Mouse (Mus musculus): ENCODE results near the gene Mtcl1. TPM values are rescaled to one million over a fixed set of nuclear protein-coding genes. Genes with fewer than 3 reads are reported as not detected.

The Mtcl1 gene
- polyA plus RNA-seq, 1 experiment from 2014 or later: 60.4 TPM

DNA sequence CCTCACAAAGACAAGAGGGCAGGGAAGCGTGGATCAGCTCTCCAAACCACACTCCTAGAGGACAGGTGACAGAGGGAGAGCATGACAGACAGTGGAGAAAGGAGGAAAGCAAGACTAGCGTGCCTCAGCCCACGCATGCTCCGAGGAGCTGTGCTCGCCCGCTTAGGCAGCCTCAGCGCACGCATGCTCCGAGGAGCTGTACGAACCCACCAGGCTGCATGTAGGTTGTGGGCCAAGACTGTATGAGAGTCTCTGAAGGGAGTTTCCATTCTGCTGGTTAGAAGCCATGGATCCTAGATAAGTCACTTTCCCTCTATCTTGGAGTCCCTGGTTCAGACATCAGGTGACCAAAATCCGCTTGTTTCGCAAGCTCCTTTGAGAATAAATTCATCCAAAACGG lies 29.8 kb upstream of the Mtcl1 start:
- Histone ChIP-seq H3K9ac (peak overlapping the region; percentile 44; the same call in 1 of the 2 replicates), H3K27ac (peak overlapping the region; percentile 92), H3K4me2 (replicated peaks) (peak overlapping the region; percentile 44), H3K9me3 (replicated peaks) (0 out of 2 replicates have a peak, but pooled peaks cover 3% of the 10 kb centered on the region), H3K4me3 (no peak overlapping the region), H3K4me1 (peaks cover 31% of the 10 kb centered on the region), H3K27me3 (no peaks in the 10 kb centered on the region), H3K36me3 (no peaks in the 10 kb centered on the region)
- ATAC-seq (ENCODE audit: low FRiP score): peak; percentile 82
- WGBS: 8% methylated on average over 13 of the region's 13 CpGs

DNA sequence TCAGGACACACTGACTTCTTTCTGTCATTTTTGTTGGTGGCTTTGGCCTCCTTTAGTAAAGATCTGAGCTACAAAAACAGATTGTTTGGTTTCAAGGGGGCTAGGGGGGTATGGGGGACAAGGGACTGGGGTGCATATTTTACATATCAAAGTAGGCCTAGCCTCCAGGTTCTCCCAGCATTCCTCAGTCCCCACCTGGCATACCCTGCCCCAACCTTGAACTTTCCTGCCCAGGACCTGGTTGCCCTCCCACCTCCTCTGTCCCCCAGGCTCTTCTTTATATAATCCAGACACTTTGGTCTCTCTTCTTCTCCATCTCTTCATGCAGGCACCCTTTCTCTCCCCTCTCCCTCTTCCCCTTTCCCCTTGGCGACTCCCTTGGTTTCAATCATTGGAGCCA lies 23.7 kb upstream of the Mtcl1 start:
- ATAC-seq (ENCODE audit: low FRiP score): no peak

DNA sequence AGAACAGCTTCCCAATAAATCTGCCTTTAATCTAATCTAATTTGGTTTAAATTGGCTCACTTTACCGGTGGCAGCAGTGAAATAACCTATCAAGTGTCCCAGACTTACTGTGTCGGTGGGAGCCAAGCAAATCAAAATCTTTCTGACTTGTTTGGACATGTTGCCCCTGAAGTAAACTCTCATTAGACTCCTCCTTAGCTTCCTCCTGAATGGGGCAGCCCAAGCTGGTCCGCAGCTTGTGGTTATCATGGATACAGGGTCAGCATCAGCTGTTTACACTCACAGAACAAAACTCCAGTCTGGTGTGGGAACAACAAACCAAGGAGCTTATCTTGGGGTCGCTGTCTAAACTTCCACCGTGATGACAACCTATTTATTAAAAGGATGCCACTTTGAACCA lies 22.2 kb upstream of the Mtcl1 start:
- 87% methylated on average over 5 of the region's 5 CpGs for WGBS

More for the DNA sequence above, 23.7 kb upstream of the Mtcl1 start:
- Histone ChIP-seq H3K4me1 (peaks cover 7% of the 10 kb centered on the region; the same call in 1 of the 2 replicates), H3K9me3 (replicated peaks) (0 out of 2 replicates have a peak, but pooled peaks cover 3% of the 10 kb centered on the region), H3K27me3 (no peaks in the 10 kb centered on the region), H3K9ac (no peak overlapping the region), H3K27ac (no peak overlapping the region), H3K4me3 (no peak overlapping the region), H3K36me3 (no peaks in the 10 kb centered on the region), H3K4me2 (replicated peaks) (no peak overlapping the region)
- 83% methylated on average over 1 of the region's 1 CpGs for WGBS

DNA sequence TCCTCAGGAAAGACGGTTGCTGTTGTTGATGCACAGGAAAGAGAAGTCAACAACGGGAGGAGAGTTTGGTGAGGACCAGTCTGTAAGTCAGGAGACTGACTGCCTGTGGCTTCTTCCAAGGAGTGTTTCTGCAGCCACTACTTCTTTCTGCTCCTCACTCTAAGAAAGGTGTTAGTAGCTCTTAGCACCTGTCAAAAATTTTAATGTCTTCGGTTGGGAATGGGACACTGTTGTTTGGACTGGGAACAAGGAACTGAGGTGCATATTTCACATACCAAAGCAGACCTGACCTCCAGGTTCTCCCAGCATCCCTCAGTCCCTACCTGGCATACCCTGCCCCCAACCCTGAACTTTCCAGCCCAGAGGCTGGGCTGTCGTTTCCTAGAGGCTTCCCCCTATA lies 21.7 kb upstream of the Mtcl1 start:
- no peak overlapping the region for H3K27ac ChIP-seq
- WGBS: 88% methylated on average over 4 of the region's 4 CpGs
- H3K4me3 ChIP-seq: no peak overlapping the region
- 0 out of 2 replicates have a peak, but pooled peaks cover 3% of the 10 kb centered on the region for H3K9me3 ChIP-seq (replicated peaks)
- no peak overlapping the region for H3K4me2 ChIP-seq (replicated peaks)
- H3K9ac ChIP-seq: no peak overlapping the region
- peaks cover 7% of the 10 kb centered on the region; the same call in 1 of the 2 replicates for H3K4me1 ChIP-seq
- no peaks in the 10 kb centered on the region for H3K27me3 ChIP-seq
- ATAC-seq (ENCODE audit: low FRiP score): no peak
- H3K36me3 ChIP-seq: no peaks in the 10 kb centered on the region

More for the DNA sequence above, 22.2 kb upstream of the Mtcl1 start:
- Histone ChIP-seq H3K4me2 (replicated peaks) (no peak overlapping the region), H3K27ac (no peak overlapping the region), H3K27me3 (no peaks in the 10 kb centered on the region), H3K36me3 (no peaks in the 10 kb centered on the region), H3K4me1 (peaks cover 7% of the 10 kb centered on the region; the same call in 1 of the 2 replicates), H3K9ac (no peak overlapping the region), H3K9me3 (replicated peaks) (0 out of 2 replicates have a peak, but pooled peaks cover 3% of the 10 kb centered on the region), H3K4me3 (no peak overlapping the region)
- ATAC-seq (ENCODE audit: low FRiP score): no peak

DNA sequence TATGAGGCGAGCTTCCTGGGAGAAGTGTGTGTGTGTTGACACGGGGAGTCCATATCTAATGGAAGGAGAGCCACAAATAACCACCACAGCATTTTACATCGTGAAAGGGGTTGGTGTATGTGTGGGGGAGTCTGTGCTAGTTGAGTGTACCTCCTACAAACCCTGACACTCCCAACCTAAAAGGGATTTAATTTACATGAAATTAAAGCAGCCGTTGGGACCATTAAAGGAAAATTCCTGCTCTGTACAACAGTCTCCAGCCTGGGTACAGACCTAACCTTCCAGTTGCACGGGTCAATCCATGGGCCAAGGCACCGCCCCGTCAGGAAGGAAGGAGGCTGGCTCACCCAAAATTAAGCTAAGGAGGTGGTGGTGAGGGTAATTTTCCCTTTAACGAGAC lies 20.5 kb upstream of the Mtcl1 start:
- no peak overlapping the region for H3K4me2 ChIP-seq (replicated peaks)
- H3K4me3 ChIP-seq: no peak overlapping the region
- WGBS: 45% methylated on average over 8 of the region's 8 CpGs
- ATAC-seq (ENCODE audit: low FRiP score): no peak
- no peaks in the 10 kb centered on the region for H3K27me3 ChIP-seq
- H3K9ac ChIP-seq: no peak overlapping the region
- H3K27ac ChIP-seq: no peak overlapping the region
- no peaks in the 10 kb centered on the region for H3K36me3 ChIP-seq
- H3K4me1 ChIP-seq: peaks cover 7% of the 10 kb centered on the region; the same call in 1 of the 2 replicates
- 0 out of 2 replicates have a peak, but pooled peaks cover 3% of the 10 kb centered on the region for H3K9me3 ChIP-seq (replicated peaks)

DNA sequence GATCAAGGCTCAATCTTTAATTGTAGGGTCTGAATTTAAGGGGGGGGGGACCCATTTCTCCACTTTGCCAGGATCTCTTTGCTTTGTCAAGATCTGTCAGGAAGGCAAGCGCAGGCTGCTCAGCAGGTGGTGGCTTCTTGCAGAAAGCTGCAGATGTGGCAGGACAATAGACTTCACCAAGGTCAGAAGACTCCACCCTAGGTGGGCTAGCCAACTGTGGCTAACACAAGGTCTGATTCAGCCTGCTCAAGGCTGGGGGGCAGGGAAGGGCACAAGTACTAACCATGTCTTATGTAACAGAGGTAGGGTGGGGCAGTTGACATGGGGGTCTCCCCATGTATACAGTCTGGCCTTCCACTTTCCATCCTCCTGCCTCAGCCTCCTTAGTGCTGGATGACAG lies 7.7 kb upstream of the Mtcl1 start:
- no peak overlapping the region for H3K4me2 ChIP-seq (replicated peaks)
- H3K9me3 ChIP-seq (replicated peaks): no peaks in the 10 kb centered on the region
- no peak overlapping the region for H3K27ac ChIP-seq
- no peaks in the 10 kb centered on the region for H3K4me1 ChIP-seq
- 36% methylated on average over 1 of the region's 1 CpGs for WGBS
- no peaks in the 10 kb centered on the region for H3K27me3 ChIP-seq
- ATAC-seq (ENCODE audit: low FRiP score): no peak
- no peaks in the 10 kb centered on the region for H3K36me3 ChIP-seq
- no peak overlapping the region for H3K9ac ChIP-seq
- H3K4me3 ChIP-seq: no peak overlapping the region

DNA sequence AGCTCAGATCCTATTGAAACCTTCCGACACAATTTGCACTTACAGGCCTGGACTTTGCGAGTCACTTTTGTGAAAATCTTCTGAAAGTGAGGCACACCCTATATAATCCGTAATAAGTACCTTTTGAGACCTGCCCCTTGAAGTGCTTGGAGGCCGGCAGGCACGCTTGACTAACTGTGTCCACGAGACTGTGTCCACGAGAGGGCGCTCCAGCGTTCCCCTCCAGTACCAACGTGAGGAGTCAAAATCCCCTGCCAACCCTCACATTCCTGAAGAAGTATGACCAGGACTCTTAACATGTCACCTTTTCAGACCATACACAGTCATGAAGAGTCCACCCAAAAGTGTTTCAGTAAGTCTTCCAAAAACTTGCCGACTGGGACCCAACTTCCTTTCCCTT lies 1.6 kb upstream of the Mtcl1 start:
- Histone ChIP-seq H3K9me3 (replicated peaks) (no peaks in the 10 kb centered on the region), H3K4me2 (replicated peaks) (peak overlapping the region; percentile 87), H3K9ac (no peak overlapping the region), H3K4me3 (no peak overlapping the region), H3K27ac (no peak overlapping the region), H3K27me3 (no peaks in the 10 kb centered on the region), H3K36me3 (no peaks in the 10 kb centered on the region), H3K4me1 (peaks cover 33% of the 10 kb centered on the region)
- ATAC-seq (ENCODE audit: low FRiP score): no peak
- WGBS: 2% methylated on average over 11 of the region's 11 CpGs

DNA sequence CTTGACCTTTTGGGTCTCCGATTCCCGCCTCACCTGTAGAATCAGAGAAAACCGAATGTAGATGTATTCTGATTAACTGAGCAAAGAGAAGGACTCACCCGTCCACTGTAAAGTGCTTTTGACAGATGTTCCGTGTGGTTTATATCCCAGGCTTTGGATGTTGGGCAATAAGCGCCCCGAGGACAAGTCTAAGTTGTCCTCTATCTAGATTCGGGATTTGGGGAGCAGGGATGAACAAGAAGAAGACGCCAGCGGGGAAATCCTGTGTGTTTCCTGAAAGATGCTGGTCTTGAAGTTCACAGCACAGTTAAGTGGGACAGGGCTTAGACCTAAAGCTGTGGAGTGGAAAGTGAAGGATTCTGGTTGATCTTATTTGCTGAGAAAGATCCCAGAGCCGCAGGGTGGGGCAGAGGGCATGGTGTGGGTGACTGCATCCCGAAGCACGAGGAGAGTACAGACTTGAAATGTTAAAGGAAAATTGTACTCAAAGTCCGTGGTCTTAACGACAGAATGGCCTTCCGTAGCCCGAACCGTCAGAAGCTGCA lies 1.0 kb upstream of the Mtcl1 start:
- H3K36me3 ChIP-seq: no peaks in the 10 kb centered on the region
- H3K27ac ChIP-seq: peak overlapping the region; percentile 97; the same call in 1 of the 2 replicates
- H3K9me3 ChIP-seq (replicated peaks): no peaks in the 10 kb centered on the region
- no peak for ATAC-seq (ENCODE audit: low FRiP score)
- peak overlapping the region; percentile 87 for H3K4me2 ChIP-seq (replicated peaks)
- peak overlapping the region; percentile 97 for H3K4me3 ChIP-seq
- H3K9ac ChIP-seq: peak overlapping the region; percentile 98; the same call in 1 of the 2 replicates
- 2% methylated on average over 18 of the region's 18 CpGs for WGBS
- peaks cover 38% of the 10 kb centered on the region for H3K4me1 ChIP-seq
- no peaks in the 10 kb centered on the region for H3K27me3 ChIP-seq

DNA sequence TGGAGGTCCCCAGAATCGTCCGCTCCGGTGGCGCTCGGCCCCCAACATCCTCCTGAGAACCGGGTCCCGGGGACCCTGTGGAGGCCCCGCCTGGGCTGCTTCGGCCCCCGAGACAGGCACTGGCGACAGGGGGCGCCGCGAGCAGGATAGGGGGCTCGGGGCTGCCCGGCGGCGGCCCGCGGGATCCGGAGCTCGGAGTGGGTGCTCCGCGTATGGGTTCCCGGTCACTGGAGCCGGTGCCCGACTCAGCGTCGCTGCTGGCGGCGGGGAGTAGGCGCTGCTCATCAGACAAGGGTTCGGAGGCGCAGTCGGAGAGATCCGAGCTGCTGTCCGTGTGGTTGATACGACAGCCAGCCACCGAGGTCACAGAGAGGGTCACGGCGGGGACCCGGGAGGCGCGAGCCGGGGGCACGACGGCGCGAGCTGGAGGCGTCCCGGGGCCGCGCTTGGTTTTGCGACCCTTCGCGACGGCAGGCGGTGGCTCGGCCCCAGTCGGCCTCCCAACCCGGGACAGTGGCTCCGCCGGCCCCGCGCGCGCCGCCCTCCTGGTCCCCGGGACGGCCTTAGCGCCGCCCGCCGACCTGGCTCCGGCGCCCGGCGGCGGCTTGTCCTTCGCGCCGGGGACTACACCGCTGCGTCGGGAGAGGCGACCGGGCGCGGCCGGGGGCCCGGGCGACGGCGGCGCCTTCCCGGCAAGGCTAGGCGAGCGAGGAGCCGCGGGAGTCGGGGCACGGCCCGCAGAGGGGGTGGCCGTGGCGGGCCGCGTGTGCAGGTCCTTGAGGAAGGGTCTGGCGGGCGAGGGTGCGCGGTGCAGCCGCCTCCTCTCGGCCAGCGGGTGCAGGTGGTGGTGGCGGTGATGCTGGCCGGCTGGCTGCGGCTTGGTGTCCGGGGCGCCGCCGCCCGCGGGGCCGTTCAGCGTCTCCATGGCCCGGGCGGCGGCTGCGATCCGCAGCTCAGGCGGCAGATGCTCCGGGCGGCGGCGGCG lies 837 bp downstream of the Mtcl1 start:
- Histone ChIP-seq H3K27me3 (no peaks in the 10 kb centered on the region), H3K4me1 (peaks cover 57% of the 10 kb centered on the region), H3K27ac (peak overlapping the region; percentile 97), H3K4me2 (replicated peaks) (peak overlapping the region; percentile 87), H3K9me3 (replicated peaks) (no peaks in the 10 kb centered on the region), H3K9ac (peak overlapping the region; percentile 98), H3K36me3 (no peaks in the 10 kb centered on the region), H3K4me3 (peak overlapping the region; percentile 97)
- ATAC-seq (ENCODE audit: low FRiP score): no peak; the same call in none of the 2 replicates
- WGBS: under 1% methylated on average over 123 of the region's 136 CpGs

DNA sequence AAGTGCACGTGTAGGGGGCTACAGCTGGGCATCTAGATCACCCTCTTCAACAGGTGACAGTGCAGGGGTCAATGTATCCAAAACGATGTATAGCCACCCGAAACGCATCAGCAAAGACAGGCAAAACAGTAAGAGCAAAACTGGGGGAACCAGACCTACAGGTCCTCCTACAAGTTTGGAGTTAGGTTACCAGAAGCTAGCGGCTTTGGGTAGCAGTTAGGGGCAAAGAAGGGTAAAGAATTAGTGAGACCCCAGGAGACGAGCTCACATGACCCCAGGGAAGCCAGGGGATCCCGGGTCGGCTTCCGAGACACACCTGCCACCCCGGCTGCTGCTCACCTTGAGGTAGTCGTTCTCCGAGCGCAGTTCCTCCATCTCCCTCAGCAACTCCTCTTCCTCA lies 1.6 kb downstream of the Mtcl1 start:
- ATAC-seq (ENCODE audit: low FRiP score): no peak
- Histone ChIP-seq H3K9me3 (replicated peaks) (no peaks in the 10 kb centered on the region), H3K27me3 (no peaks in the 10 kb centered on the region), H3K4me1 (peaks cover 61% of the 10 kb centered on the region), H3K27ac (peak overlapping the region; percentile 97), H3K4me2 (replicated peaks) (peak overlapping the region; percentile 87), H3K4me3 (peak overlapping the region; percentile 97), H3K36me3 (no peaks in the 10 kb centered on the region), H3K9ac (peak overlapping the region; percentile 98)
- under 1% methylated on average over 13 of the region's 13 CpGs for WGBS

DNA sequence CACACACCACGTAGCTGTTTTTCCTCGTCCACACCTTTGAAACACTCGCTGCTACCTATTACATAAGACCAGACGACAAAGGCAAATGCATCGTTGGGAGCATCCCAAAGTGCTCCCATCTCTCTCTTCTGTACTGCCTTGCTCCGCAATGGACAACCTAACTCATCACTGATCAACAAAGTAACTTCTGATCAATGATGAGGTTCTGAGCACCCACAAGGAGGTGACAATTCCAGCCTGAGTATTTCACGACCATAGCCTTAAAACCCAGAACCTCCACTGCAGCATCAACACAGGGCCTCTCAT lies 2.6 kb downstream of the Mtcl1 start:
- peaks cover 66% of the 10 kb centered on the region for H3K4me1 ChIP-seq
- H3K4me2 ChIP-seq (replicated peaks): peak overlapping the region; percentile 87
- H3K9ac ChIP-seq: peak overlapping the region; percentile 98
- H3K27me3 ChIP-seq: no peaks in the 10 kb centered on the region
- no peaks in the 10 kb centered on the region for H3K36me3 ChIP-seq
- H3K4me3 ChIP-seq: peak overlapping the region; percentile 97
- H3K9me3 ChIP-seq (replicated peaks): no peaks in the 10 kb centered on the region
- H3K27ac ChIP-seq: peak overlapping the region; percentile 95
- WGBS: 25% methylated on average over 7 of the region's 7 CpGs
- no peak for ATAC-seq (ENCODE audit: low FRiP score)

DNA sequence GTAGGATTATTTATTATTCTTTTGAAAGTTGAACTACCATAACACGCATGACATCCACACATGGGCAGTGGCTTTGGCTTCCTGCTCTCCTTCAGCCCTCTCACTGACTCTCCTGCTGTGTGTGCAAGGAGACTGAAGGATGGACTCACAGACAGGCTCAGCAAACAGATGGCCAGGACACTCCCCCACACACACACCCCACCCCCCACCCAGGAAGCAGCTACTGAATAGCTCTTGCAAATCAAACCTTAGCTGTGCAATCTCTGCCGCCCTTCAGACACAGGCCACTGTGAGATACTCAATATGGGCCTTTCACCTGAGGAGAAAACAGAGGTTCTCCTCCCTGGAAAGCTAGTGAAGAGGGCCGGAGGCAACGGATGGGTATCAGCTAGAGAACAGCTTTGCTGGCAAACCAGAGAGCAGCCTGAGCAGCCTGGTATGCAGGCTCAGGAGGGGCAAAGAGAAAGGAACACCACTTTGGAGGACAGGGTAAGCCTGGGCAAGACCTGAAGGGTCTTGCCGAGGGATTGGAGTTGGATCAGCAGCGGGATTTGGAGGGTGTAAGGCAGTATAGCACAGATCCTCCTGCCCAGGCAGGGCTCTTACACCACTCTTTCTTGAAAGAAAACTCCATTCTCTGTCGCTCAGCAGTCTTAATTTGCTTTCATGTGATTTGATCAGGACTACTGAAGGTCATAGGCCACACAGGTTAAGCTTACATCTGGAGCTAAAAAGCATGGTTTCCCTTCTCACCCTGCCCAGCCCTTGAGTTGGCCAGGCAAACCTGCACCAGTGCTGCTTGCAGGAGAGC lies 3.1 kb downstream of the Mtcl1 start:
- Histone ChIP-seq H3K9me3 (replicated peaks) (no peaks in the 10 kb centered on the region), H3K4me1 (peaks cover 66% of the 10 kb centered on the region), H3K9ac (peak overlapping the region; percentile 98), H3K27me3 (no peaks in the 10 kb centered on the region), H3K36me3 (no peaks in the 10 kb centered on the region), H3K4me3 (peak overlapping the region; percentile 97), H3K27ac (peak overlapping the region; percentile 95), H3K4me2 (replicated peaks) (peak overlapping the region; percentile 87)
- ATAC-seq (ENCODE audit: low FRiP score): no peak
- 13% methylated on average over 7 of the region's 7 CpGs for WGBS
